Mouse (Mus musculus): ENCODE data around the gene Dusp5.

GRCm38 (mm10) chr19:53536731-53537666, 8.1 kb downstream of the Dusp5 start:
- TF ChIP-seq CTCF (IDR thresholded peaks at IDR 0.05; ENCODE audit: borderline replicate concordance, control insufficient read depth, extremely low read depth, insufficient read depth, low read length, poor library complexity) (no peak), POLR2A (IDR thresholded peaks at IDR 0.05; ENCODE audit: control insufficient read depth, extremely low read depth, insufficient read depth, low read length, poor library complexity) (no peak)

Measured in thymus, adult 2 months (tissue).